ENCODE assay signal across 16 mouse cellular contexts in the genomic region with DNA sequence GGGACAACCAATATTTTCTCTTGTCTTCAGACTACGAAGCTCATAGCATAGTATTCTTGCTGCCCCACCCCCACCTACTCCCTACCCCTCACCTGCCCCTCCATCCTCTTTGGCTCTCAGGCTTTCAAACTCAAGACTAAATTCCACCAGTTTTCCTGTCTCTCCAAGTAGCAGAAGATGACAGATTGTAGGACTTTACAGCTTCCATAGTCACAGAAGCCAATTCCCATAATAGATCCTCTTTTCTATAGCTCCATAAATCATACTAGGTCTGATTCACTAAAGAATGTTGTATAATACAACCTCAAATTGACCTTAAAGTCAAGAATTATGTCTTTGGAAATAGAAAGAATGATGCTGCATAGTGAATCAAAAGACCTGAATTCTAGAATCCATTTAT.
"Had no signal": no experiment of that assay in that cellular context is flagged by ENCODE, and none has a peak within 500 bp of the region (broad histone marks: within the 10 kb centered on the region; RNA-seq: fewer than 3 reads in every experiment).

No protein-coding gene starts in this region.

- H3K27ac ChIP-seq: neural tube, embryonic 13.5 days; neural tube, embryonic 15.5 days; stomach, embryonic 15.5 days; stomach, postnatal 0 days had no signal

- DNase-seq: retina, postnatal 1 day; right cerebral cortex, adult 18-20 months; right cerebral cortex, postnatal 14 days; right cerebral cortex, postnatal 25 days; right cerebral cortex, postnatal 4 days; spleen, adult 18-20 months; thymus, adult 18-20 months; thymus, adult 2 months; thymus, postnatal 14 days; thymus, postnatal 25 days; thymus, postnatal 36 days; thymus, postnatal 4 days had no signal

- H3K4me3 ChIP-seq: neural tube, embryonic 13.5 days; neural tube, embryonic 15.5 days; stomach, embryonic 15.5 days had no signal
